Mouse (Mus musculus) C2C12 (cell line): ENCODE data around the gene Adamts12.

Source experiments
- CEBPB ChIP-seq: IDR thresholded peaks from one replicate; pipeline ENCODE4 v1.6.1; 2011; ENCODE audit warnings: low read depth, mild to moderate bottlenecking, control low read depth, moderate library complexity
- CTCF ChIP-seq: IDR thresholded peaks from one replicate; pipeline ENCODE4 v1.5.1; 2011; ENCODE audit not compliant: control insufficient read depth, insufficient read depth, insufficient read length
- MAX ChIP-seq: IDR thresholded peaks from one replicate; pipeline ENCODE4 v1.6.1; 2011; ENCODE audit warnings: mild to moderate bottlenecking, control low read depth
- MYOD1 ChIP-seq: IDR thresholded peaks from one replicate; pipeline ENCODE4 v1.6.1; 2011; ENCODE audit warnings: low read depth; ENCODE audit not compliant: control insufficient read depth, insufficient read length
- MYOG ChIP-seq: IDR thresholded peaks from one replicate; pipeline ENCODE4 v1.6.1; 2011; ENCODE audit not compliant: control insufficient read depth, insufficient read length; ENCODE audit errors: extremely low read depth
- USF1 ChIP-seq: IDR thresholded peaks from one replicate; pipeline ENCODE4 v1.6.1; 2011; ENCODE audit warnings: low read depth, mild to moderate bottlenecking, control low read depth, moderate library complexity

- TF ChIP-seq CTCF: no peak
- TF ChIP-seq MYOG: no peak
- TF ChIP-seq CEBPB: no peak
- TF ChIP-seq MYOD1: no peak
- no peak for TF ChIP-seq MAX
- TF ChIP-seq USF1: no peak
Measured at GRCm38 (mm10) chr15:11380616-11381015, 316.0 kb downstream of the Adamts12 start.
